Mouse (Mus musculus) adrenal gland, postnatal 10 days (tissue): Measurements from ENCODE around the gene 4930539E08Rik. TPM values are rescaled to one million over a fixed set of nuclear protein-coding genes. Genes with fewer than 3 reads are reported as not detected.

ENCODE experiments used
- DNase-seq: peaks from one replicate; pipeline ENCODE4 v3.0.0; 2021; ENCODE audit warnings: mixed read lengths
- long read RNA-seq, 2 experiments: library from polyadenylated mRNA; stranded (forward); transcript quantifications; one replicate each; pipeline ENCODE4 v2.0.0; 2021
- total RNA-seq, 2 experiments: library from RNA; stranded (reverse); gene quantifications; 2 replicates each; pipeline ENCODE4 v1.2.3; 2021

4930539E08Rik gene
- under 1 TPM; 0.09 to 0.12 TPM for total RNA-seq
- long read RNA-seq, experiment 1, result 0 reads
- long read RNA-seq, experiment 2, result 0 reads

DNA sequence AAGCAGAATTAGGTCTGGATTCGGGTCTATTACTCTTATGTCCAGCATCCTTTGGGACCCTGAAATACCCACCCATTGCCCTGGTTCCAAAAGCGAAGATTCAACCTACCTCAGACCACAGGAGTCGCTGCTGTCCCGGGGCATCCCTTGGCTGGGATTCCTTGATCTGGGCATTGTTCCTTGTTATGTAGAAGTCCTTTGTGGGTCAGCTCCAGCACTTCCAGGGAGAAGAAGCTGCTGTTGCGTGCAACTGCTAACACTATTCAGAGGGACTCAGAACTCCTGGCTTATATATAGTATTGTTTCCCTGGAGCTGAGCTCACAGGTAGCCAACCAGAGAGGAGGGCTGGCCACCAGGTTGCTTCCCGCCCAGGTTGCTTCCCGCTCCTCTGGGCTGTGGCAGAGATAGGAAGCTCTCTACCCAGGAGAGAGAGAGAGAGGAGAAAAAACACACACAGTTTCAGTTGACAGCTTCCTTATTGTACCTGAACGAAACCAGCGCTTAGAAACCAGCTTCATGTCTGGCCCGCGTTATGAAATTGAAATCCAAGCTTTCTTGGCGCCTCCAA lies at the start of gene 4930539E08Rik:
Gene 4930539E08Rik, minus strand, starts transcription at position 265 of the 569 bp plus-strand sequence.
- DNase-seq, result no peak

GRCm38 (mm10) chr17:28961596-28961995 lies 46.5 kb upstream of the 4930539E08Rik start:
- no peak for DNase-seq

DNA sequence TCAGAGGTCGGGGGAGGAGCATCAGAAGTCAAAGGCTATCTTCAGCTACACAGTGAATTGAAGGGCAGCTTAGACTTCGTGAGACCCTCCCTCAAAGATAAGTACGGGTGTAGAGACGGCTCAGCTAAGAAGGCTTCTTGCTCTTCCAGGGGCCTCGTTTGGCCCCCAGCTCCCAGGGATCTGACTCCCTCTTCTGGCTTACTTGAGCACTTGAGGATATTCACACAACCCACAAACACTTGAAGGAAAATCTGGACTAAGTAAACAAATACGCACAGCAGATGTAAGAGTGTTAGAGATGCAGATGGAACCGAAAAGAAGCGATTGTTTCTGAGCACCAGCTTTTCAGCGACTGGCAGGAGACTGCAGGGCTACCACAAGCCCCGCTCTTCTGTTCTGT lies 45.5 kb upstream of the 4930539E08Rik start:
- no peak for DNase-seq

GRCm38 (mm10) chr17:28954416-28954815 lies 39.3 kb upstream of the 4930539E08Rik start:
- DNase-seq, result no peak

GRCm38 (mm10) chr17:28953251-28953650 lies 38.1 kb upstream of the 4930539E08Rik start:
- peak; percentile 35 for DNase-seq

DNA sequence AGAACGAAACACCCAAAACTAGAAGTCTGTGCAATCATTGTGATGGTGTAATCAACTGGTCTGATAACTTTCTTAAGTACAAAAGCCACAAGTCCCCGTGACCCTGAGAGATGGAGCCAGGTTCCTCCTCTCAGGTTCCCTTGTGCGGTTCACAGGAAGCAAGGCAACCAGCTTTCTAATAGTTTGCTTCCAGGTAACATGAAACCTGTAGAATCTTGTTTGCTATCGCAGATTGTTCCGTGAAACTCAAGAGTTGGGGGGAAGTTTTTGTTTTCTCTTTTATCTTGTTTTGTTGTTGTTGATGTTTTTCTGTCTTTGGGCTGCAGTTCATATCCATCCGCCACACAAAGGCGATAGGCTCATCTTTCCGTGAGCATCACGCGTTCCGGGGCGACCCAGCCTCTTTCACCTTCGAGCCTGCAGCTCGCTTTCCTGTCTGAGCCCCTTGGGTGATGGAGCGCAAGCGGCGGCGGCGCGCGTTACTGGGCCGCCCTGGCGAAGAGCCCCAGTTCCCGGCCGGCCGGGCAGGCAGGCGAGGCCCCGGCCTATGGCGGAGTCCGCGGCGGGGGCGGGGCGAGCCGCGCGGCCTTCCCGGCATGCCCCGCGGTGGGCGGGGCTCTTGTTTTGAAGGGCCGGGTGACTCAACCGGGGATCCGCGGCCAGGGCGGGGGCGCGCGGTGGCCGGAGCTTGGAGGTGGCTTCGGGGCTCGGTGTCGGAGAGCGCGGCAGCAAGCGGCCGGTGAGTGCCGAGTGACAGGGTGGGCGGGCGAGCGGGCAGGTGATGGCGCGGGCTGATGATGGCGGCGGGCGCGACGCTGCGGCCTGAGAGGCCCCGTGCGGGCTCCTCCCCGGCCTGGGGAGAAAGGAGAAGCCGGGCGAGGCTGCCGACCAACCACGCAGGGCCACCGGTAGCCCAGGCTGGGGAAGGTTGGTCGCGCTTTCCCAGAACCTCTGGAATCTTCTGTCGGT lies 37.0 kb upstream of the 4930539E08Rik start, which contains the start of gene Kctd20:
Gene Kctd20, plus strand, starts transcription at position 120 of the 969 bp plus-strand sequence.
- peak; percentile 98 for DNase-seq

- no peak for DNase-seq
Observed at GRCm38 (mm10) chr17:28950751-28951150, 35.6 kb upstream of the 4930539E08Rik start.

DNA sequence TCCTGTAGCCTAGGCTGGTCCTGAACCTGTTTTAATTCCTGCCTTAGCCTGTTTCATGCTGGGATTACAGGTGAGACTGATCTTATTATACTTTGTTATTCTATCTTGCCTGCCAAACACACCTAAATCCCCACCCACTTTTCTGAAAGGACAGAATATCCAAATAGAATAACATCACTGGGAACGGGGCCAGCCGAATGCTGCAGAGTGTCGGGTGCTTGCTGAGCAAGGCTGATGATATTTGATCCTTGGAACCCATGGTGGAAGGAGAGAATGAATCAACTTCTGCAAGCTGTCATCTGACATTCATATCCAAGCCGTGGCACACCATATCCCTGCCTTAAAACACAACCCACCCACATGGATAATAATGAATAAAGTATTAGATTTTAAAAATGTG lies 33.5 kb upstream of the 4930539E08Rik start:
- peak; percentile 58 for DNase-seq

- DNase-seq, result no peak
Observed at GRCm38 (mm10) chr17:28947011-28947939, 32.2 kb upstream of the 4930539E08Rik start.

DNA sequence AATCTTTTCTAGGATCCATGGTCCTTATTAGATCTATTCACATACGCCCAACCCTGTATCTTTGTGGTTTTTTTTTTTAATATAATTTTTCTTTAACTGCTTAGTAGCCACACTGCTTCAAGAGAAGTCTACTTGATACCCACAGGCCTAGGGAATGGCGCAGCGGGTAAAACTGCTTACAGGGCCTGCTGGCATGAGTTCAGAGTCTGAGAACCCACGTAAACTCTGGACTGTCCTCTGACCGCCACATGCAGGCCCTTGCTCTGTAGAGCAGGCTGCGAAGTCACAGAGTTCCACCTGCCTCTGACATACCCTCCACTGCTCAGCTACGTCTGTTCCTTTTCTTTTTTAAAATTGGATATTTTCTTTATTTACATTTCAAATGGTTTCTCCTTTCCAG lies 29.4 kb upstream of the 4930539E08Rik start:
- no peak for DNase-seq

- DNase-seq, result no peak
Observed at GRCm38 (mm10) chr17:28943740-28944139, 28.6 kb upstream of the 4930539E08Rik start, which contains the start of gene Pxt1. TSS of gene Pxt1 (minus strand) at chr17:28943840.

DNA sequence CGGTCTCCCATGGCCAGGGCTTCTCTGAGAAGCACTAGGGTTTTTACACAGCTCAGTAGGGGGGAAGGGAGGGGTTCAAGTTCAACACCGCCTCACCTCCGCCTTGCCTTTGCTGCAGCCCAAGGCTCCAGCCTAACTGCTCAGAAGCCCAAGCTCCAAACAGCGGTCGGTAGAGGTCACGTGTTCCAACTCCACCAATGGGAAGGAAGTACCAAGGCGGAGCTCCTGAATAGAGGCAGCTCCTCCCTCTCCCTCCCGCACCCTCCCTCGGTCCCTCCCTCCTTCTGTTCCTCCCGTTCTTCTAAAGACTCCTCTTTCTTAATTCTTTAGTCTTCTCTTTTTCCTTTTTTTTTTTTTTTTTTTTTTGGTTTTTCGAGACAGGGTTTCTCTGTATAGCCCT lies 27.0 kb upstream of the 4930539E08Rik start:
- no peak for DNase-seq

DNA sequence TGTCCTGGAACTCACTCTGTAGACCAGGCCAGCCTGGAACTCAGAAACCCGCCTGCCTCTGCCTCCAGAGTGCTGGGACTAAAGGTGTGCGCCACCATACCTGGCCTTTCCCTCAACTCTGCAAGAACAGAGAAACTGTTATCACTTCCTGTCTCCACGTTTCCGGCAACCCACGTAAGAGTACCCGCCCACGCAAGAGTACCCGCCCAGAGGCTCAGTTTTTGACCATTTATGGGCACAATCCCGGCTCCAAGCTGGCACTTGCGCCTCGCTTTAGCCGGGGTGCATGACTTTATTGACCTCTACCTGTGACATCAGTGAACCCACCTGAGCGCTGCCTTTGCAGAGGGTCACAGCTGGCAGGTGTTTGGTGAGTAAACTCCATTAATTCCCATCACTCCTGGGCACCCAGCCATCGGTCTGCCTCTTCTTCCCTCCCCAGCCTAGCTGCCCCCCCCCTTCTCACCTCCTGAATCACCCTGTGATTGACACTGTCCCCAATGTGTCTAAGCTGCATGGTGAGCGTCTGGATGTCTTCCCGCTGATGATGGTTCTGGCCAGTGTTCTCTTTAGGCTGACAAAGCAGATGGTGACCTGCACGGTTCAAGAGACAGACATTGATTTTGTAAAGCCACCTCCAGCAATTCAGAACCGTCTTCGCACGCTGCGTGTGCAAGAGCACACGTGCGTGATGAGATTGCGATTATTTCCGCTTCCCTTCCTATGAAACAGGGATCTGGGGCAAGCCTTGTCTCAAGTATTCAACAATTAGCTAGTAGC lies 25.8 kb upstream of the 4930539E08Rik start:
- DNase-seq, result no peak

DNA sequence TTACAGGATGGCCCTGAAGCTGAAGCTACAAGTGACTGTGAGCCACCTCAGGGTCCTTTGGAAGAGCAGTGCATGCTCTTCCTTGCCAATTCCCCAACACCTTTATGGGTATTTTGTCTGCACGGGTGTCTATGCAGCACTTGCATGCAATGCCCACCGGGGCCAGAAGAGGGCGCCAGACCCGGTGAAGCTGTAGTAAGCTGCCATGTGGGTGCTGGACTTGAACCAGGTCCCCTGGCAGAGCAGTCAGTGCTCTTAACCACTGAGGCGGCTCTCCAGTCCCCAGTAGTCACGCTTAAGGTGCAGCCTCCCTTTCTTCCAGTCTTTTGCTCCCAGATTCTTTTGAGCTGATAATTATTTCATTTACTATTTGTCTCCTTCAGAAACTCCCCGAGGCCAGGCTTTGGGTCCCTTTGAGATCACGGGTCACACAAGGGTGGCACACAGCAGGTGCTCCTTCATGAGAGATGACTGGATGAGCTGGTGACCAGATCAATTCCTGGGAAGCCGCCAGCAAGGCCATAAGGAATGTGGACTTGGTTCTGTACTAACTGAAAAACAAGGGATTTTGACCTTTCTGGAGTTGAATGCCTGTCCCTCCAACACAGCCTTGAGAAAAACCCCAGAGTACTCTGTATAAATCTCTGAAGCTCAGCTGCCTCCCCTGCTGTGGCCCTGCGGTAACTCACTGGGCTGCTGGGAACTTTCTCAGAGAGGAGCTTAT lies 21.7 kb upstream of the 4930539E08Rik start:
- DNase-seq, result peak; percentile 77

DNA sequence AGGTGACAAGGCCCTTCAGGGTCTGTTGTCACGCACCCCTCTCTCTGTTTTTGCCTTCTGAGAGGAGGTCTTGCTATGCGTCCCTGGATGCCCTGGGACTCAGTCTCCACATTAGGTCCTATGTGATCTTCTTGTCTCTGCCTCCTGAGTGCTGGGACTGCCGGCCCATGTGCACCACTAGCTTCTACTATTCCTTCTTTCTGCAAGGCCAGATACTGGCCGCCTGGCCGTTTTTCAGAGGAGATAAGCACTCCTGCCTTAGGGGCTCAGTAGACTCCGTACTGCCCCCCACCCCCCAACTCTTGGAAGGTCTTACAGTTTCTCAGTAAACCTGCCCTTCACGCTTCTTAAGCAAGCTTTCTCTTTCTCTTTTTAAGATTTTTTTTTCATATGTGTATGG lies 21.0 kb upstream of the 4930539E08Rik start:
- DNase-seq, result no peak

GRCm38 (mm10) chr17:28934120-28934916 lies 19.2 kb upstream of the 4930539E08Rik start:
- no peak for DNase-seq

GRCm38 (mm10) chr17:28932274-28932673 lies 17.1 kb upstream of the 4930539E08Rik start:
- no peak for DNase-seq

DNA sequence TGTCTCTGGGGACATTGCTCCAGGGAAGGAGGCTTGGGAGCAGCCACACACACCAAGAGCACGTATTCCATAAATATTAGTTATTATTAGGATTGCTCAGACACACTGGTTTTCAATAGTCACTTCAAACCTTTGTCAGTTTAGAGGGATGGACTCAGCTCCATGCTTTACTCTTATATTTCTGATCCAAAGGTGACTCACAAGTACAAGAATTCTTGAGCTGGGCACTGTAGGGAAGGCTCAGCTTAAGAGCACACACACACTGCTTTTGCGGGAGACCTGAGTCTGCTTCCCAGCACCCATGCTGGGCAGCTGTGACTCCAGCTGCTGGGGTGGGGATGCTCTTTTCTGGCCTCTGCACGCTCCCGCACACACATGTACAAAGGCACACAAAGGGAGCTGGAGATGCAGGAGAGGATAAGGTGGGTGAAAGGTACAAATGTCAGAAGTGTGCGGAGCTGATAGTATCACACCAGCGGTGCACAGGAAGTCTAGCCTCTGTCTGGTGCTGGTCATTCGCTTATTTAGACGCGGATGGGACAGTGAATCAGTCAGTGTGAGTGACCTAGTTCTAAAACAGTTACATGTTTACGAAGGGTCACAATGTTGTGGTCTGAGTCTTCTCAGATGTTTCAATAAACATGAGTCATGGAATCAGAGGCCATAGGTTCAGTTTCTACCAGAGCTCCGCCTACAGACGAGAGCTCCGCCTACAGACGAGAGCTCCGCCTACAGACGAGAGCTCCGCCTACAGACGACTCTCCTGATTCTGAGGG lies 16.5 kb upstream of the 4930539E08Rik start:
- DNase-seq, result no peak
